8 mouse cellular contexts compared by ENCODE assay signal in the genomic region with DNA sequence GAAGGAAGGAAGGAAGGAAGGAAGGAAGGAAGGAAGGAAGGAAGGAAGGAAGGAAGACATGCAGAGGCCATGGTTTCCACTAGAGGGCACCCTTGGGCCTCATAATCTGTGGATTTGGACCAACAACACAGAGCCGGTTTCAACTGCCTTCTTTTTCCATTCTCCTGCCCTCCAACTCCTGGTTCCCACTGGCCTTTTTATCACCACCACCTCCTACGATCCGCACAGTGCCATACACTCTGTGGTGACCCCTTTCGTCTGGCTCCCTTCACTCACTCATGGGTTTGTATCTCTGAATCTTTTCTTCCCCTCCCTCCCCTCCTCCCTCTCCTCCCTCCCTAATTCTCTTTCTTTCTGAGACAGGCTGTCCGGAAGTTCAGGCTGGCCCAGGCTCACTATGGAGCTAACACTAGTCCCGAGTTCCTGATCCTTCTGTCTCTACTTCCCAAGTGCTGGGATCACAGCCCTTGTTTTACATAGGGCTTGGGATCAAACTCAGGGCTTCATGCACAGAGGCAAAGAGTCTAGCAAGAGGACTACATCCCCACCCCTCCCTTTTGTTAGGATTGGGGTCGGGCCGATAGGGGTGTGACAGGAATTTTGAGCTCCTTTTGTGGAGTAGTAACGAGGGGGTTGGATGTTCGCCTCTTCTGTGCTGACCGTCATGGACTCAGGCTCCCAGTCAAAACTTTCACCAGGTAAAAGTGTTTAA. TPM values are rescaled to one million over a fixed set of nuclear protein-coding genes. Genes with fewer than 3 reads are reported as not detected.
DNase-seq lines count a peak whose midpoint lies in the region; ATAC-seq and TF ChIP-seq lines count a peak whose summit lies in the region.

No protein-coding gene starts in this region.

- H3K4me2 ChIP-seq in lung, postnatal 0 days (replicated peaks; ENCODE audit: low read depth, low read length): peak overlapping the region; percentile 22; the same call in 1 of the 2 replicates

- peak; percentile 46 for ATAC-seq in lung, postnatal 0 days

- H3K27ac ChIP-seq in cerebellum, adult 2 months (ENCODE audit: insufficient read depth, low read length): no peak overlapping the region
- H3K27ac ChIP-seq in lung, postnatal 0 days (ENCODE audit: low read length): no peak overlapping the region

- TF ChIP-seq POLR2A in cerebellum, adult 2 months (IDR thresholded peaks at IDR 0.05; ENCODE audit: borderline replicate concordance, insufficient read depth, low read length): no peak

- no peak for TF ChIP-seq EP300 in lung, postnatal 0 days (IDR thresholded peaks at IDR 0.05)

- peak overlapping the region; percentile 45 for H3K4me3 ChIP-seq in cerebellum, adult 2 months (replicated peaks; ENCODE audit: insufficient read depth, low read depth, low read length)
- no peak overlapping the region for H3K4me3 ChIP-seq in lung, postnatal 0 days (ENCODE audit: low read depth, low read length)

- H3K36me3 ChIP-seq in lung, postnatal 0 days (ENCODE audit: insufficient read depth, low read length): no peaks in the 10 kb centered on the region

- H3K9ac ChIP-seq in lung, postnatal 0 days (replicated peaks; ENCODE audit: low read depth): no peak overlapping the region; the same call in 1 of the 2 replicates

- H3K4me1 ChIP-seq in cerebellum, adult 2 months (ENCODE audit: control insufficient read depth, insufficient read depth, low read length): peaks cover 3% of the 10 kb centered on the region
- H3K4me1 ChIP-seq in lung, postnatal 0 days (ENCODE audit: insufficient read depth, low read depth, low read length): no peaks in the 10 kb centered on the region

- peak; percentile 73; the same call in 1 of the 2 replicates for TF ChIP-seq CTCF in cerebellum, adult 2 months (IDR thresholded peaks at IDR 0.05; ENCODE audit: borderline replicate concordance, insufficient read depth, low read depth, low read length)
- TF ChIP-seq CTCF in lung, postnatal 0 days (IDR thresholded peaks at IDR 0.05): peak; percentile 73

- no peaks in the 10 kb centered on the region for H3K9me3 ChIP-seq in lung, postnatal 0 days (ENCODE audit: low read length)

- 23% methylated on average over 11 of the region's 11 CpGs for WGBS in cerebellum, adult 2 months
- 34% methylated on average over 11 of the region's 11 CpGs for WGBS in lung, postnatal 0 days

- peak; percentile 53 for DNase-seq in adrenal gland, adult 2 months
- no peak for DNase-seq in adrenal gland, adult 8-10 months
- peak; percentile 46 to 58 for DNase-seq in B cell, adult 2 months
- DNase-seq in cerebellum, adult 2 months: peak; percentile 61 to 76
- DNase-seq in frontal cortex, postnatal 36 days (ENCODE audit: low spot score in 2 of 2): peak; percentile 41 to 65
- DNase-seq in kidney, adult 9 months: peak; percentile 60
- DNase-seq in lung, postnatal 0 days (ENCODE audit: low spot score): peak; percentile 68
- DNase-seq in right cerebral cortex, postnatal 4 days: peak; percentile 71

- H3K27me3 ChIP-seq in cerebellum, adult 2 months (ENCODE audit: control insufficient read depth, insufficient read depth, low read length): no peaks in the 10 kb centered on the region
- H3K27me3 ChIP-seq in lung, postnatal 0 days (replicated peaks; ENCODE audit: insufficient read depth, low read length): no peaks in the 10 kb centered on the region

RNA-seq across cellular contexts. Expression of a gene that starts 9.9 kb away (rescaled TPM):
- under 1 TPM; 0.17 to 0.58 TPM for total RNA-seq in adrenal gland, adult 2 months (2021)
- 0.49 and 0.85 TPM in 2 replicates for polyA plus RNA-seq in adrenal gland, adult 2 months (2012; rRNA removed)
- total RNA-seq in adrenal gland, adult 8-10 months (2022): under 1 TPM; 0.38 to 0.51 (median 0.42) TPM
- polyA plus RNA-seq in cerebellum, adult 2 months (2012; rRNA removed): 3.9 and 5.0 TPM in 2 replicates
- 6.4 and 7.3 TPM in 2 replicates for polyA plus RNA-seq in lung, postnatal 0 days (2015; fragmentation: Nextera tagmentation; extraction: Ambion mirVana)

RNA-seq across cellular contexts. Expression of a gene that starts 28.1 kb away (rescaled TPM):
- total RNA-seq in adrenal gland, adult 2 months (2021): under 1 TPM; 0.48 to 0.66 TPM
- polyA plus RNA-seq in adrenal gland, adult 2 months (2012; rRNA removed): 0.48 and 1.3 TPM in 2 replicates
- 1 to 10 TPM in 1 of 4 experiments, under 1 TPM in 3; 0.38 to 1.3 (median 0.76) TPM for total RNA-seq in adrenal gland, adult 8-10 months (2022)
- polyA plus RNA-seq in cerebellum, adult 2 months (2012; rRNA removed): 4.9 and 5.1 TPM in 2 replicates
- 0.54 and 0.74 TPM in 2 replicates for polyA plus RNA-seq in lung, postnatal 0 days (2015; fragmentation: Nextera tagmentation; extraction: Ambion mirVana)

RNA-seq across cellular contexts. Expression of a gene that starts 58.7 kb away (rescaled TPM):
- total RNA-seq in adrenal gland, adult 2 months (2021): not detected
- 0.24 and 0.32 TPM in 2 replicates for polyA plus RNA-seq in adrenal gland, adult 2 months (2012; rRNA removed)
- not detected for total RNA-seq in adrenal gland, adult 8-10 months (2022)
- 78.3 and 81.3 TPM in 2 replicates for polyA plus RNA-seq in cerebellum, adult 2 months (2012; rRNA removed)
- polyA plus RNA-seq in lung, postnatal 0 days (2015; fragmentation: Nextera tagmentation; extraction: Ambion mirVana): 0.15 and 0.20 TPM in 2 replicates

Comparison
In these comparisons a context has a peak if more than half of its experiments do, and no peak if none do; other contexts are left out.
1. RNA of a gene that starts 58.7 kb away (polyA plus RNA-seq): 78.3 to 81.3 TPM in cerebellum, adult 2 months; 0.24 to 0.32 TPM in adrenal gland, adult 2 months and 0.15 to 0.20 TPM in lung, postnatal 0 days; every median in the first group is over 10 times any median in the second.